Comparison of ENCODE assay signal across 26 mouse cellular contexts in the genomic region with DNA sequence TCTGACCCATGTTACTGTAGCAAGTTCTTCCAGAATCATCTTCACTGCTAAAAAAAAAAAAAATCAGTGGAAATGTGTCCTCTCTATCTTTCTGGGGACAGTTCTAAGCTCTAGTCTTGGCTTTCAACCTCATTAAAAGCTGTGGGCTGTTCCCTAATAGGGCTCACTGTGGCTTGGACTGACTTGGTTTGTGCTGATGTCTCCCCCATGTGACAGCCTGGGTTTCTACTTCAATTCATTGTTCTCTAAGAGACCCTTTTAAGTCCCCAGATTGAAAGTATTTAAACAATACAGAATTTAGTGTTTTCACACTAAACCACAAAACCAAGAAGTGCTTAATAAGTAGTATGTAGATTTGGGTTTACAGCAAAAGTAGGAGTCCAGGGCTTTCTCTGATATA. TPM values are rescaled to one million over a fixed set of nuclear protein-coding genes. Genes with fewer than 3 reads are reported as not detected.
DNase-seq lines count a peak whose midpoint lies in the region; ATAC-seq lines count a peak whose summit lies in the region.
"Had no signal": no experiment of that assay in that cellular context is flagged by ENCODE, and none has a peak within 500 bp of the region (broad histone marks: within the 10 kb centered on the region; RNA-seq: fewer than 3 reads in every experiment).

No protein-coding gene starts in this region.

- no peaks in the 10 kb centered on the region for H3K36me3 ChIP-seq in hindbrain, embryonic 14.5 days (replicated peaks; ENCODE audit: control insufficient read depth, insufficient read depth)
- H3K36me3 ChIP-seq in hindbrain, embryonic 11.5 days (ENCODE audit: control insufficient read depth, insufficient read depth, low read length) = no peaks in the 10 kb centered on the region
- no peaks in the 10 kb centered on the region for H3K36me3 ChIP-seq in midbrain, embryonic 15.5 days (replicated peaks)
- H3K36me3 ChIP-seq: embryonic facial prominence, embryonic 12.5 days; heart, embryonic 15.5 days; intestine, embryonic 15.5 days; limb, embryonic 12.5 days; liver, embryonic 12.5 days; stomach, embryonic 15.5 days had no signal

- 0 out of 2 replicates have a peak, but pooled peaks cover 4% of the 10 kb centered on the region for H3K4me1 ChIP-seq in hindbrain, embryonic 14.5 days (replicated peaks; ENCODE audit: control insufficient read depth, insufficient read depth, low read length)
- no peaks in the 10 kb centered on the region for H3K4me1 ChIP-seq in hindbrain, embryonic 11.5 days (replicated peaks; ENCODE audit: control insufficient read depth, insufficient read depth, low read length)
- H3K4me1 ChIP-seq in midbrain, embryonic 15.5 days = peaks cover 9% of the 10 kb centered on the region
- H3K4me1 ChIP-seq: embryonic facial prominence, embryonic 12.5 days; heart, embryonic 15.5 days; intestine, embryonic 15.5 days; limb, embryonic 12.5 days; liver, embryonic 12.5 days; stomach, embryonic 15.5 days had no signal

- no peak overlapping the region for H3K9ac ChIP-seq in hindbrain, embryonic 14.5 days
- H3K9ac ChIP-seq in hindbrain, embryonic 11.5 days (ENCODE audit: low read depth, low read length) = no peak overlapping the region
- H3K9ac ChIP-seq in midbrain, embryonic 15.5 days = no peak overlapping the region
- H3K9ac ChIP-seq: embryonic facial prominence, embryonic 12.5 days; heart, embryonic 15.5 days; intestine, embryonic 15.5 days; limb, embryonic 12.5 days; liver, embryonic 12.5 days; stomach, embryonic 15.5 days had no signal

- no peak overlapping the region for H3K4me2 ChIP-seq in hindbrain, embryonic 14.5 days (replicated peaks)
- no peak overlapping the region for H3K4me2 ChIP-seq in hindbrain, embryonic 11.5 days (replicated peaks; ENCODE audit: low read depth, low read length)
- H3K4me2 ChIP-seq in midbrain, embryonic 15.5 days = no peak overlapping the region; the same call in 1 of the 2 replicates
- H3K4me2 ChIP-seq: embryonic facial prominence, embryonic 12.5 days; heart, embryonic 15.5 days; intestine, embryonic 15.5 days; limb, embryonic 12.5 days; liver, embryonic 12.5 days; stomach, embryonic 15.5 days had no signal

- no peak; the same call in 1 of the 2 replicates for ATAC-seq in hindbrain, embryonic 14.5 days (ENCODE audit: low FRiP score)
- ATAC-seq in hindbrain, embryonic 11.5 days (ENCODE audit: low FRiP score) = no peak
- ATAC-seq in midbrain, embryonic 15.5 days (replicated peaks) = peak; percentile 82
- no peak for ATAC-seq in granulocyte monocyte progenitor cell, adult 5-6 weeks (replicated peaks; ENCODE audit: poor library complexity, severe bottlenecking)
- ATAC-seq: intestine, embryonic 15.5 days; liver, embryonic 12.5 days had no signal

- no peaks in the 10 kb centered on the region for H3K9me3 ChIP-seq in hindbrain, embryonic 14.5 days (ENCODE audit: control insufficient read depth, low read length)
- H3K9me3 ChIP-seq in hindbrain, embryonic 11.5 days (ENCODE audit: control insufficient read depth, low read length) = no peaks in the 10 kb centered on the region
- no peaks in the 10 kb centered on the region for H3K9me3 ChIP-seq in midbrain, embryonic 15.5 days
- H3K9me3 ChIP-seq: embryonic facial prominence, embryonic 12.5 days; heart, embryonic 15.5 days; intestine, embryonic 15.5 days; limb, embryonic 12.5 days; liver, embryonic 12.5 days; stomach, embryonic 15.5 days had no signal

- H3K27me3 ChIP-seq in hindbrain, embryonic 14.5 days (ENCODE audit: control insufficient read depth, insufficient read depth, low read length) = no peaks in the 10 kb centered on the region
- H3K27me3 ChIP-seq in hindbrain, embryonic 11.5 days (ENCODE audit: control insufficient read depth, insufficient read depth, low read length) = no peaks in the 10 kb centered on the region
- no peaks in the 10 kb centered on the region for H3K27me3 ChIP-seq in midbrain, embryonic 15.5 days (replicated peaks)
- H3K27me3 ChIP-seq: embryonic facial prominence, embryonic 12.5 days; heart, embryonic 15.5 days; intestine, embryonic 15.5 days; limb, embryonic 12.5 days; liver, embryonic 12.5 days; stomach, embryonic 15.5 days had no signal

- no peak overlapping the region for H3K27ac ChIP-seq in hindbrain, embryonic 14.5 days
- no peak overlapping the region for H3K27ac ChIP-seq in hindbrain, embryonic 11.5 days (ENCODE audit: low read depth, low read length)
- peak overlapping the region; percentile 1; the same call in 1 of the 2 replicates for H3K27ac ChIP-seq in midbrain, embryonic 15.5 days
- H3K27ac ChIP-seq: embryonic facial prominence, embryonic 12.5 days; heart, adult 2 months; heart, embryonic 15.5 days; intestine, embryonic 15.5 days; limb, embryonic 12.5 days; liver, embryonic 12.5 days; stomach, embryonic 15.5 days had no signal

- H3K4me3 ChIP-seq in hindbrain, embryonic 14.5 days (replicated peaks; ENCODE audit: low read length) = no peak overlapping the region
- H3K4me3 ChIP-seq in hindbrain, embryonic 11.5 days (ENCODE audit: low read depth, low read length) = no peak overlapping the region
- H3K4me3 ChIP-seq in midbrain, embryonic 15.5 days = no peak overlapping the region
- H3K4me3 ChIP-seq: embryonic facial prominence, embryonic 12.5 days; heart, adult 2 months; heart, embryonic 15.5 days; intestine, embryonic 15.5 days; limb, embryonic 12.5 days; liver, embryonic 12.5 days; myocyte; stomach, embryonic 15.5 days had no signal

- peak; percentile 12 to 13 for DNase-seq in cerebellum, postnatal 10 days
- DNase-seq in cerebellum, adult 8-10 months = no peak
- DNase-seq in hindbrain, embryonic 14.5 days (ENCODE audit: low spot score) = peak; percentile 28
- DNase-seq in hindbrain, embryonic 11.5 days (ENCODE audit: low spot score) = no peak
- peak; percentile 55 for DNase-seq in ZHBTc4 (ENCODE audit: low read depth, low spot score)
- DNase-seq in MN1 (ENCODE audit: low spot score) = no peak
- DNase-seq: adrenal gland, postnatal 25 days; cerebellum, adult 11-12 months; cerebellum, postnatal 36 days; gastrocnemius, postnatal 14 days; heart, adult 2 months; heart, postnatal 4 days; kidney, postnatal 36 days; lung, adult 2 months; right cerebral cortex, postnatal 14 days; thymus, adult 2 months had no signal

RNA-seq across cellular contexts. Expression of gene Lgi1, which starts 59.4 kb away (rescaled TPM):
- 22.2 TPM in 2 replicates for polyA plus RNA-seq in hindbrain, embryonic 14.5 days (2014; fragmentation: Nextera tagmentation; extraction: Ambion mirVana)
- polyA plus RNA-seq in hindbrain, embryonic 11.5 days (2014; fragmentation: Nextera tagmentation; extraction: Ambion mirVana) = 2.1 TPM in 2 replicates
- polyA plus RNA-seq in midbrain, embryonic 15.5 days (2015; fragmentation: Nextera tagmentation; extraction: Ambion mirVana) = 14.7 and 20.7 TPM in 2 replicates
- 2.4 TPM in 1 of 2 replicates, not detected in the other for total RNA-seq in granulocyte monocyte progenitor cell, adult 5-6 weeks (2014; fragmentation: Nextera tagmentation)
- total RNA-seq in granulocyte monocyte progenitor cell, adult 5-6 weeks (2017) = 0.39 TPM in 1 of 2 replicates, not detected in the other
- total RNA-seq: megakaryocyte-erythroid progenitor cell, adult 5-6 weeks had no signal
- polyA plus RNA-seq: myocyte had no signal

Comparison
In these comparisons a context has a peak if more than half of its experiments do, and no peak if none do; other contexts are left out.
1. DNase-seq: peak in cerebellum, postnatal 10 days (2 of 2), hindbrain, embryonic 14.5 days (single experiment) and ZHBTc4 (single experiment); none in cerebellum, adult 8-10 months (single experiment), hindbrain, embryonic 11.5 days (single experiment) and MN1 (single experiment).